In genomic region chr4:143298431-143299315, GRCm38 (mm10) we compare ENCODE assay signal across 9 mouse cellular contexts. TPM values are rescaled to one million over a fixed set of nuclear protein-coding genes. Genes with fewer than 3 reads are reported as not detected.
DNase-seq lines count a peak whose midpoint lies in the region; ATAC-seq and TF ChIP-seq lines count a peak whose summit lies in the region.
"Had no signal": no experiment of that assay in that cellular context is flagged by ENCODE, and none has a peak within 500 bp of the region (broad histone marks: within the 10 kb centered on the region; RNA-seq: fewer than 3 reads in every experiment).

No protein-coding gene starts in this region.

- peaks cover 45% of the 10 kb centered on the region for H3K4me1 ChIP-seq in embryonic facial prominence, embryonic 12.5 days
- peaks cover 2% of the 10 kb centered on the region; the same call in 1 of the 2 replicates for H3K4me1 ChIP-seq in hindbrain, embryonic 11.5 days (replicated peaks; ENCODE audit: control insufficient read depth, insufficient read depth, low read length)

- WGBS in embryonic facial prominence, embryonic 12.5 days: 4% methylated on average over 24 of the region's 24 CpGs
- WGBS in hindbrain, embryonic 11.5 days: 1% methylated on average over 24 of the region's 24 CpGs

- peak overlapping the region; percentile 70 for H3K4me2 ChIP-seq in embryonic facial prominence, embryonic 12.5 days (replicated peaks)
- peak overlapping the region; percentile 66 for H3K4me2 ChIP-seq in hindbrain, embryonic 11.5 days (replicated peaks; ENCODE audit: low read depth, low read length)

- ATAC-seq in embryonic facial prominence, embryonic 12.5 days (ENCODE audit: insufficient number of reproducible peaks, insufficient read depth, low FRiP score, low TSS enrichment): 0 out of 2 replicates have a peak, but pooled peaks have one; percentile 29
- peak; percentile 61 for ATAC-seq in hindbrain, embryonic 11.5 days (ENCODE audit: low FRiP score)
- ATAC-seq in CD4-positive, CD25-positive, alpha-beta regulatory T cell, adult 4 months: no peak

- H3K9me3 ChIP-seq in embryonic facial prominence, embryonic 12.5 days: no peaks in the 10 kb centered on the region
- no peaks in the 10 kb centered on the region; the same call in 1 of the 2 replicates for H3K9me3 ChIP-seq in hindbrain, embryonic 11.5 days (ENCODE audit: control insufficient read depth, low read length)

- H3K9ac ChIP-seq in embryonic facial prominence, embryonic 12.5 days: peak overlapping the region; percentile 50
- peak overlapping the region; percentile 63 for H3K9ac ChIP-seq in hindbrain, embryonic 11.5 days (ENCODE audit: low read depth, low read length)

- H3K27me3 ChIP-seq in embryonic facial prominence, embryonic 12.5 days: no peaks in the 10 kb centered on the region
- no peaks in the 10 kb centered on the region for H3K27me3 ChIP-seq in hindbrain, embryonic 11.5 days (ENCODE audit: control insufficient read depth, insufficient read depth, low read length)

- H3K27ac ChIP-seq in left cerebral cortex, adult 2 months: no peak overlapping the region
- H3K27ac ChIP-seq in embryonic facial prominence, embryonic 12.5 days: peak overlapping the region; percentile 72
- H3K27ac ChIP-seq in hindbrain, embryonic 11.5 days (ENCODE audit: low read depth, low read length): peak overlapping the region; percentile 37; the same call in 1 of the 2 replicates
- H3K27ac ChIP-seq: macrophage had no signal

- H3K4me3 ChIP-seq in left cerebral cortex, adult 2 months: peak overlapping the region; percentile 31
- peak overlapping the region; percentile 43 for H3K4me3 ChIP-seq in embryonic facial prominence, embryonic 12.5 days
- H3K4me3 ChIP-seq in hindbrain, embryonic 11.5 days (ENCODE audit: low read depth, low read length): peak overlapping the region; percentile 52

- DNase-seq in left cerebral cortex, adult 2 months (ENCODE audit: extremely low spot score in 1 of 2, low spot score in 2 of 2): no peak
- no peak for DNase-seq in left cerebral cortex, adult 11 months (ENCODE audit: low spot score)
- peak; percentile 68 for DNase-seq in hindbrain, embryonic 11.5 days (ENCODE audit: low spot score)
- DNase-seq in lung, postnatal 10 days: peak; percentile 27
- peak; percentile 62 for DNase-seq in testis, postnatal 10 days (ENCODE audit: low spot score)
- no peak for DNase-seq in thymus, postnatal 0 days (ENCODE audit: low spot score)

- H3K36me3 ChIP-seq in embryonic facial prominence, embryonic 12.5 days: no peaks in the 10 kb centered on the region
- H3K36me3 ChIP-seq in hindbrain, embryonic 11.5 days (ENCODE audit: control insufficient read depth, insufficient read depth, low read length): peaks cover 2% of the 10 kb centered on the region

- TF ChIP-seq CTCF in left cerebral cortex, adult 2 months (IDR thresholded peaks at IDR 0.05): no peak

- intact Hi-C loops in left cerebral cortex, adult 2 months (cut with DNase I): no loop called here

RNA-seq across cellular contexts. Expression of gene Pdpn, which starts 0.7 kb away (rescaled TPM):
- total RNA-seq in left cerebral cortex, adult 2 months (2021): 10 to 100 TPM; 15.0 to 15.3 TPM
- polyA plus RNA-seq in embryonic facial prominence, embryonic 12.5 days (2016; fragmentation: Nextera tagmentation; extraction: Ambion mirVana): 37.1 and 39.0 TPM in 2 replicates
- polyA plus RNA-seq in hindbrain, embryonic 11.5 days (2014; fragmentation: Nextera tagmentation; extraction: Ambion mirVana): 134 and 135 TPM in 2 replicates
- polyA plus RNA-seq in thymus, postnatal 0 days (2015; fragmentation: Nextera tagmentation; extraction: Ambion mirVana): 20.0 and 20.2 TPM in 2 replicates
- polyA plus RNA-seq in CD4-positive, CD25-positive, alpha-beta regulatory T cell, adult 4 months (2017; shearing (Covaris generic)): not detected

RNA-seq across cellular contexts. Expression of gene Lrrc38, which starts 50.9 kb away (rescaled TPM):
- total RNA-seq in left cerebral cortex, adult 2 months (2021): 1 to 10 TPM; 2.3 TPM
- polyA plus RNA-seq in embryonic facial prominence, embryonic 12.5 days (2016; fragmentation: Nextera tagmentation; extraction: Ambion mirVana): 0.40 and 0.43 TPM in 2 replicates
- polyA plus RNA-seq in hindbrain, embryonic 11.5 days (2014; fragmentation: Nextera tagmentation; extraction: Ambion mirVana): 0.51 TPM in 1 of 2 replicates, not detected in the other
- not detected in 2 replicates for polyA plus RNA-seq in thymus, postnatal 0 days (2015; fragmentation: Nextera tagmentation; extraction: Ambion mirVana)
- polyA plus RNA-seq in CD4-positive, CD25-positive, alpha-beta regulatory T cell, adult 4 months (2017; shearing (Covaris generic)): not detected
- polyA plus RNA-seq: macrophage had no signal

Comparison
In these comparisons a context has a peak if more than half of its experiments do, and no peak if none do; other contexts are left out.
1. DNase-seq: peak in hindbrain, embryonic 11.5 days (single experiment), lung, postnatal 10 days (single experiment) and testis, postnatal 10 days (single experiment); none in left cerebral cortex, adult 2 months (0 of 2), left cerebral cortex, adult 11 months (single experiment) and thymus, postnatal 0 days (single experiment).
2. RNA of gene Pdpn, which starts 0.7 kb away (polyA plus RNA-seq): 134 to 135 TPM in hindbrain, embryonic 11.5 days, 37.1 to 39.0 TPM in embryonic facial prominence, embryonic 12.5 days and 20.0 to 20.2 TPM in thymus, postnatal 0 days; not detected in CD4-positive, CD25-positive, alpha-beta regulatory T cell, adult 4 months; every median in the first group is over 10 times any median in the second.
3. Peak in every context shown above with its lines, with median percentiles within 50 percentile points of each other: H3K4me3 ChIP-seq.